Mouse (Mus musculus) urinary bladder, adult 2 months (tissue): ENCODE results near the gene Col4a2. TPM values are rescaled to one million over a fixed set of nuclear protein-coding genes. Genes with fewer than 3 reads are reported as not detected.
A peak's percentile ranks its signal among the peaks of the same experiment; 100 is the strongest.
"Not testable (repeated sequence)": the region's sequence is repeated elsewhere in the genome, so short reads cannot be mapped to it uniquely, and the experiment has no call there.

Experiments used
- DNase-seq: peaks from one replicate; pipeline ENCODE4 v3.0.0; 2022; ENCODE audit warnings: low spot score
- polyA plus RNA-seq: library from polyadenylated mRNA; depleted of rRNA; stranded (reverse); fragments of >200 nt; gene quantifications from 2 replicates; pipeline ENCODE4 v1.2.3, GENCODE M21; 2012

The Col4a2 gene
- polyA plus RNA-seq, 1 experiment, result 109 TPM

DNA sequence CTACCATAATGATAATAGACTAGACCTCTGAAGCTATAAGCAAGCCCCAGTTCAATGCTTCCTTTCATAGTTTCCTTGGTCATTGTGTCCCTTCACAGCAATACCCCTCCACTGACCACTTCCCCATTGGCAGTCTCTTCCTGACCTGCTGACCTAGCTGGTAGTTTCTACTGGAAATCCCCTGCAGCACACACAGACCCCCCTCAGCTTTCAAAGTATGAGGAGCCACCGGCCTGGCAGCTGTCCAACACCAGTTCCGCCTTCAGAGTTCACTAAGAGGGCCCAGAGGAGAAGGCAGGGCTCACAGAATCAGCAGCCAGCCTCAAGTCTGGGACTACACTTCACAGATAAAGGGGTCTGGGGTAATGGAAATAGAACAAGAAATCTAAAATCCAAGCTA, 148.3 kb downstream of the Col4a2 start:
- DNase-seq, result no peak

DNA sequence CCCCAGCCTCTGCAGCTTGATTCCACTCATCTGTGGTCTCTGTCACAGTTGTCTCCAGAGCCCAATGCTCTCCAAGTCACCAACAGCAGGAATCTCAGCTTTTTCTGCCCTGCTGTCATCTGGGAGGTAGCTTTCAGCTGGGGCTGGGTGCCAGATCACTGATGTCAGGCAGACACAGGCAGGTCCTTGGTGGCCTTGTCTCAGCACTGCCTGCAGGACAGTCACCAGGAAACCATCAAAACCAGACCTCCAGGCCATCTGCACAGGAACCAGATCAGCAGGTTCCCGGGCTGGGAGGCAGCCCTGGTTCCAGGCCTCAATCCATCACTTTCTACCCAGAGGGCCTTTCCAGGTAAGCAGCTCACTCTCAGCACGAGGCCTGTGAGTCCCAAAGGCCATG, 149.2 kb downstream of the Col4a2 start:
- DNase-seq, result no peak

GRCm38 (mm10) chr8:11462641-11463040, 150.0 kb downstream of the Col4a2 start:
- DNase-seq, result no peak

DNA sequence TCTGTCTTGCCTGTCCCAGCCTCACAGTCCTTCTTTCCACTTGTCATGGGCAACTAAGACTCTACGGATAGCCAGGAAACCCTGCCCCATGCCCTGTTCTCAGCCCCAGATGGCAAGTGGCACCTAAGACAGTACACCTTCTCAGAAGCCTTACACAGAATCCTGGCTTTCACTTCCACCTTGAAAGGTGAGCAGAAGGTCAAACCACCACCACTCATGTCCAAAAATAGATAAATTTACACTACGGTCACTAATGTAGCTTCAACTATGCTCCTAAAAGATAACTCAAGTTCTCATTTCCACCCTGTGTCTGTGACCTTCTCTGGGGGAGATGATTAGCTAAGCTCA, 150.9 kb downstream of the Col4a2 start:
- DNase-seq, result no peak

- DNase-seq, result no peak
These were observed 151.5 kb downstream of the Col4a2 start for GRCm38 (mm10) chr8:11463889-11464706.

GRCm38 (mm10) chr8:11464707-11464964, 152.0 kb downstream of the Col4a2 start:
- DNase-seq, result no peak

DNA sequence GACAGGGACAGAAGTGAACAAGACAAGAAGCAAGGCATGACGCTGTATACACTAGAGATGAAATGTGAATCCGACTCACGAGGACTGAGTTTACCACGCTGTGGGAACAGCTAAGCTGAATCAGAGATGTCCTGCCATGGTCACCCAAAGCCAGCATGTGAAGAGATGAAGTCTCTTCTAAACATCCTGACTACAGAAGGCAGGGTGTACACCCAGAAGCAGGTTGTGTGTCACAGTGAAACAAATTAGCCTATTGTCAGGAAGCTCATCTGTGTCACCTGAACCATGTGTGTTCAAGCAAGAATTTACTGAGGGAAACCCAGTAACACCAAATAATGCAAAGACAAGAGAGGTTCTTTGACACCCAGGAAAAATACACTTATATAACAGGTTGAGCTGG, 153.0 kb downstream of the Col4a2 start:
- no peak for DNase-seq

- DNase-seq, result not testable (repeated sequence)
These were observed 153.9 kb downstream of the Col4a2 start for GRCm38 (mm10) chr8:11466528-11466927.

- no peak for DNase-seq
These were observed 156.5 kb downstream of the Col4a2 start for GRCm38 (mm10) chr8:11469095-11469494.

- no peak for DNase-seq
These were observed 158.1 kb downstream of the Col4a2 start for GRCm38 (mm10) chr8:11470694-11471093.

GRCm38 (mm10) chr8:11471309-11471708, 158.7 kb downstream of the Col4a2 start:
- no peak for DNase-seq

GRCm38 (mm10) chr8:11473072-11473471, 160.5 kb downstream of the Col4a2 start:
- no peak for DNase-seq

DNA sequence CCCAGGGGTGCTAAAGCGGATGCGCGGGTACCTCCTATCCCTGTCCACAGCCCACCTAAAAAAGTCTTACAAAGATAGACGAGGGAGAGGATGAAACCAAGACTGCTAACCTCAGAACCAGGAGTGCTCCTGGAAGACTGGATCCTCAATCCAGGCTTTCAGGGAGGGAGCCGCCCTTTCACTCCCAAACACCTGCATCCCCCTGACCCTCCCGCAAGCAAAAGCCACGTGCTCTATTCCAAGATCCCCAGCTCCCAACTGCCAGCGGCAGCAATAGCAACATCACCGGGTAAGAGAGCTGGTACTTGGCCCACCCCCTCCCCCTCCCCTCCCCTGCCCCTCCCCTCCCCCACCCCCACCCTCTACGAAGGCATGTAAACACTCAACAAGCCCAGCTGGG, 162.8 kb downstream of the Col4a2 start:
- no peak for DNase-seq

GRCm38 (mm10) chr8:11475876-11476275, 163.3 kb downstream of the Col4a2 start:
- no peak for DNase-seq

GRCm38 (mm10) chr8:11476338-11477177, 164.0 kb downstream of the Col4a2 start:
- DNase-seq, result no peak

DNA sequence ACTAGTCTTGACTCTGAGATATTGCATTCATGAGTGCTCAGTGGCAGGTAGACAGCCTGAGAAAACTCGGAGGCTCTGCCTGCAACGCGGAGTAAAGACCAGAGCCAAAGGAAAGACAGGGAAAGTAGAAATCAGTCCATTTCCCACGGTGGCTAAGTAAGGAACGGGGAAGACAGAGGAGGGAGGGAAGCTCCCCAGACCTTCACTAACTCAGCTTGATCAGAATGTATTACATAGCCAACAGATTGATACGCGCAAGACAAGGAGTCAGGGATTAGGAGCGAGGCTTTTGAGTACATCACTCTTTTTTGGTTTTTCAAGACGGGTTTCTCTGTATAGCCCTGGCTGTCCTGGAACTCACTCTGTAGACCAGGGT, 164.6 kb downstream of the Col4a2 start:
- no peak for DNase-seq

GRCm38 (mm10) chr8:11477811-11478761, 165.5 kb downstream of the Col4a2 start, which contains the start of gene Rab20:
Gene Rab20, minus strand, starts transcription at chr8:11478710.
- DNase-seq, result peak; percentile 71

GRCm38 (mm10) chr8:11478807-11479527, 166.4 kb downstream of the Col4a2 start:
- no peak for DNase-seq

- DNase-seq, result no peak
These were observed 167.0 kb downstream of the Col4a2 start for GRCm38 (mm10) chr8:11479591-11479990.

- DNase-seq, result no peak
These were observed 169.3 kb downstream of the Col4a2 start for GRCm38 (mm10) chr8:11481876-11482275.

GRCm38 (mm10) chr8:11482537-11482936, 169.9 kb downstream of the Col4a2 start:
- no peak for DNase-seq
